Mouse (Mus musculus): Measurements from ENCODE around the gene C1galt1. TPM values are rescaled to one million over a fixed set of nuclear protein-coding genes. Genes with fewer than 3 reads are reported as not detected.

The C1galt1 gene
- total RNA-seq (2021), result 1 to 10 TPM; 8.9 to 9.3 TPM
- long read RNA-seq, full-length matches to known transcripts, result 7 of 8 reads
- long read RNA-seq, partial matches to known transcripts, result 1 of 8 reads
- long read RNA-seq, other reads (novel, unspliced or antisense), result 0 of 8 reads

- DNase-seq (ENCODE audit: low spot score in 2 of 2), result no peak
These were observed at the start of gene C1galt1 for GRCm38 (mm10) chr6:7844802-7845679. Gene C1galt1 (plus strand): TSS chr6:7844842.

- no peak for DNase-seq (ENCODE audit: low spot score in 2 of 2)
These were observed 44.7 kb upstream of the C1galt1 start for GRCm38 (mm10) chr6:7799969-7800368.

- DNase-seq (ENCODE audit: low spot score in 2 of 2), result no peak
These were observed 40.7 kb upstream of the C1galt1 start for GRCm38 (mm10) chr6:7803765-7804542.

- DNase-seq (ENCODE audit: low spot score in 2 of 2), result no peak
These were observed 30.5 kb upstream of the C1galt1 start for GRCm38 (mm10) chr6:7814146-7814545.

GRCm38 (mm10) chr6:7816233-7816632, 28.4 kb upstream of the C1galt1 start:
- no peak for DNase-seq (ENCODE audit: low spot score in 2 of 2)

- DNase-seq (ENCODE audit: low spot score in 2 of 2), result no peak
These were observed 22.0 kb upstream of the C1galt1 start for GRCm38 (mm10) chr6:7822688-7823087.

- no peak for DNase-seq (ENCODE audit: low spot score in 2 of 2)
These were observed 13.8 kb upstream of the C1galt1 start for GRCm38 (mm10) chr6:7830793-7831192.

- no peak for DNase-seq (ENCODE audit: low spot score in 2 of 2)
These were observed 12.0 kb upstream of the C1galt1 start for GRCm38 (mm10) chr6:7832564-7833175.

GRCm38 (mm10) chr6:7843726-7844411, 773 bp upstream of the C1galt1 start:
- no peak for DNase-seq (ENCODE audit: low spot score in 2 of 2)

GRCm38 (mm10) chr6:7844412-7844801, 235 bp upstream of the C1galt1 start:
- DNase-seq (ENCODE audit: low spot score in 2 of 2), result peak; percentile 96

- DNase-seq (ENCODE audit: low spot score in 2 of 2), result no peak
These were observed 1.0 kb downstream of the C1galt1 start for GRCm38 (mm10) chr6:7845680-7846017.

GRCm38 (mm10) chr6:7846726-7847439, 2.2 kb downstream of the C1galt1 start:
- no peak for DNase-seq (ENCODE audit: low spot score in 2 of 2)

GRCm38 (mm10) chr6:7847890-7848508, 3.4 kb downstream of the C1galt1 start:
- DNase-seq (ENCODE audit: low spot score in 2 of 2), result no peak

- DNase-seq (ENCODE audit: low spot score in 2 of 2), result no peak
These were observed 4.1 kb downstream of the C1galt1 start for GRCm38 (mm10) chr6:7848714-7849113.

- DNase-seq (ENCODE audit: low spot score in 2 of 2), result no peak
These were observed 6.4 kb downstream of the C1galt1 start for GRCm38 (mm10) chr6:7851036-7851435.

- no peak for DNase-seq (ENCODE audit: low spot score in 2 of 2)
These were observed 8.3 kb downstream of the C1galt1 start for GRCm38 (mm10) chr6:7852919-7853318.

GRCm38 (mm10) chr6:7853461-7853860, 8.8 kb downstream of the C1galt1 start:
- DNase-seq (ENCODE audit: low spot score in 2 of 2), result no peak

GRCm38 (mm10) chr6:7856682-7857290, 12.1 kb downstream of the C1galt1 start:
- no peak for DNase-seq (ENCODE audit: low spot score in 2 of 2)

Measured in layer of hippocampus, adult 18-20 months (tissue).